Mouse (Mus musculus) lung, postnatal 0 days (tissue): Measurements from ENCODE around the gene Lrrc74a. TPM values are rescaled to one million over a fixed set of nuclear protein-coding genes. Genes with fewer than 3 reads are reported as not detected.

Source experiments
- ATAC-seq: fragments of 200-750 bp; cut with Nextera tagmentation; 2 replicates; pipeline ENCODE4 v1.8.0; 2017; ENCODE audit warnings: moderate library complexity
- DNase-seq: peaks from one replicate; pipeline ENCODE4 v3.0.0-alpha.2; 2016; ENCODE audit warnings: low spot score
- H3K27ac ChIP-seq: fragments of 300-500 bp; sonication (generic); 2 replicates; pipeline ENCODE4 v1.5.1; 2014; ENCODE audit warnings: antibody characterized with exemption, mild to moderate bottlenecking, low read length, mixed read lengths
- H3K27me3 ChIP-seq: fragments of 300-500 bp; sonication (generic); replicated peaks from 2 replicates; pipeline ENCODE4 v1.6.1; 2014; ENCODE audit warnings: low read length, mixed read lengths; ENCODE audit not compliant: insufficient read depth
- H3K36me3 ChIP-seq: fragments of 300-500 bp; sonication (generic); 2 replicates; pipeline ENCODE4 v1.6.1; 2014; ENCODE audit warnings: low read length, mixed read lengths; ENCODE audit not compliant: insufficient read depth
- H3K4me1 ChIP-seq: fragments of 300-500 bp; sonication (generic); 2 replicates; pipeline ENCODE4 v1.6.1; 2014; ENCODE audit warnings: antibody characterized with exemption, low read depth, low read length, mixed read lengths; ENCODE audit not compliant: insufficient read depth
- H3K4me2 ChIP-seq: fragments of 300-500 bp; sonication (generic); replicated peaks from 2 replicates; pipeline ENCODE4 v1.6.1; 2014; ENCODE audit warnings: low read depth, mild to moderate bottlenecking, low read length, moderate library complexity, mixed read lengths
- H3K4me3 ChIP-seq: fragments of 300-500 bp; sonication (generic); 2 replicates; pipeline ENCODE4 v1.5.1; 2014; ENCODE audit warnings: low read depth, low read length
- H3K9ac ChIP-seq: fragments of 300-500 bp; sonication (generic); replicated peaks from 2 replicates; pipeline ENCODE4 v1.6.1; 2014; ENCODE audit warnings: low read depth, mild to moderate bottlenecking
- H3K9me3 ChIP-seq: fragments of 300-500 bp; sonication (generic); 2 replicates; pipeline ENCODE4 v1.6.1; 2016; ENCODE audit warnings: low read length, mixed read lengths
- CTCF ChIP-seq: IDR thresholded peaks from 2 replicates; pipeline ENCODE4 v1.5.1; 2016; ENCODE audit warnings: antibody characterized with exemption, mild to moderate bottlenecking
- EP300 ChIP-seq: IDR thresholded peaks from 2 replicates; pipeline ENCODE4 v1.6.1; 2016; ENCODE audit warnings: antibody characterized with exemption, mild to moderate bottlenecking, control low read depth
- WGBS: fragments of 180-500 bp; shearing (Covaris S2); extraction: QIAGEN DNeasy Blood & Tissue Kit; methylation state at CpG from one replicate; pipeline ENCODE4 v1.1.7; 2014; 5-methylcytosine and 5-hydroxymethylcytosine counted together
- polyA plus RNA-seq: library from polyadenylated mRNA; unstranded; fragments of >200 nt; fragmentation: Nextera tagmentation; extraction: Ambion mirVana; gene quantifications from 2 replicates; pipeline ENCODE4 v1.2.1, GENCODE M21; 2015

Gene Lrrc74a
- polyA plus RNA-seq, 1 experiment from 2014 or later: not detected

- no peaks in the 10 kb centered on the region for H3K27me3 ChIP-seq
- H3K4me2 ChIP-seq: no peak overlapping the region
- no peak overlapping the region for H3K9ac ChIP-seq
- DNase-seq (peak; percentile 84), ATAC-seq (0 out of 2 replicates have a peak, but pooled peaks have one; percentile 3)
- no peaks in the 10 kb centered on the region for H3K36me3 ChIP-seq
- no peaks in the 10 kb centered on the region for H3K9me3 ChIP-seq
- H3K4me3 ChIP-seq: no peak overlapping the region
- peaks cover 40% of the 10 kb centered on the region for H3K4me1 ChIP-seq
- peak overlapping the region; percentile 63 for H3K27ac ChIP-seq
- 8% methylated on average over 4 of the region's 4 CpGs for whole genome bisulfite sequencing
- TF ChIP-seq EP300 (0 out of 2 replicates have a peak, but pooled peaks have one; percentile 34), CTCF (no peak)
Measured at GRCm38 (mm10) chr12:86804308-86804700, 70.1 kb downstream of the Lrrc74a start.

GRCm38 (mm10) chr12:86804857-86805256 is 70.7 kb downstream of the Lrrc74a start:
- WGBS: 44% methylated on average over 2 of the region's 2 CpGs
- Histone ChIP-seq H3K4me1 (peaks cover 39% of the 10 kb centered on the region), H3K4me2 (no peak overlapping the region), H3K4me3 (no peak overlapping the region), H3K9me3 (no peaks in the 10 kb centered on the region), H3K27ac (peak overlapping the region; percentile 63), H3K9ac (no peak overlapping the region), H3K27me3 (no peaks in the 10 kb centered on the region), H3K36me3 (no peaks in the 10 kb centered on the region)
- no peak for ATAC-seq
- no peak for TF ChIP-seq CTCF
- no peak for TF ChIP-seq EP300
- no peak for DNase-seq

GRCm38 (mm10) chr12:86805315-86805714 is 71.1 kb downstream of the Lrrc74a start:
- DNase-seq (no peak), ATAC-seq (no peak)
- no peaks in the 10 kb centered on the region for H3K9me3 ChIP-seq
- TF ChIP-seq EP300 (no peak), CTCF (no peak)
- H3K9ac ChIP-seq: no peak overlapping the region
- H3K27me3 ChIP-seq: no peaks in the 10 kb centered on the region
- H3K4me2 ChIP-seq: no peak overlapping the region
- peaks cover 39% of the 10 kb centered on the region for H3K4me1 ChIP-seq
- H3K4me3 ChIP-seq: no peak overlapping the region
- H3K27ac ChIP-seq: no peak overlapping the region
- WGBS: 70% methylated on average over 4 of the region's 4 CpGs
- H3K36me3 ChIP-seq: no peaks in the 10 kb centered on the region

DNA sequence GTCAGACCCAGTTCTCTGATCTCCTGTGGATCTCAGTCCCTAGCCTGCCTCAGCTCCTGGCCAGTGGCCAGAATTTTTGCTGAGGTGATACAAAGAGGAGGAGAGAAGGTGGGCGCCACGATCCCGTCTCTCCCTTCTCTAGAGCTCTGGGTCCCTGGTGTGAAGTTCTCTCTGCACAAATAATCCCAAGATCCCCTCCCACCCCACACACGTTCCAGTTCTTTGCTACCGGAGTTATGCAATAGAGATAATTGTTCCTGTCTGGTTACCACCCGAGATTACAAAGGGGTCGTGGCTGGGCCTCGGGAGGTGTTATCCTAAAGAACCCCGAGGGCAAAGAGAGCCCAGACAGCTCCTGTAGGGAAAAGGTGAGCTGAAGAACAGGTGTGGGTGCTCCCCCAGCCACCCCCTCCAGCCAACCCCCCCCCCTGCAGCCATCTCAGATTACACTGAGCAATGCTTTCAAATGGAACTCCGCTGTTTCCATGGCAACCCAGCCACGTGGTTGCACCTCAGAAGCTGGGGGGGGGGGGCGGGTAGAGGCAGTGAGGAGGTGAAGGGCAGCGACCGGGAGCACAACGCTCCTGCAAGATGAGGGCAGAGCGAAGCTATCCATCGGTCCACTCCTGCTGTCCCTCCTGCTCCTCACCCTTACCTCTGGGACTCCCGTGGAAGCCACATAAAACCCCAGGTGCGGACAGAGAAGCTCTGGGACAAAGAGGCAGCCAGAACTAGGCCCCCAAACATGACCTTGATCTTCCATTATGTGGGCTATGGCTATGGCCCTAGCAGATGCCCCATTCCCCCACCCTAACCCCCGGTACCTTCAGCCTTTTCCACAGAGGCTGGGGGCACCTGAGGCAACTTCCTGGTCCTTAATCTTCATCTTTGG is 72.1 kb downstream of the Lrrc74a start:
- no peak for ATAC-seq
- peak overlapping the region; percentile 19; the same call in 1 of the 2 replicates for H3K4me2 ChIP-seq
- DNase-seq: peak; percentile 69

DNA sequence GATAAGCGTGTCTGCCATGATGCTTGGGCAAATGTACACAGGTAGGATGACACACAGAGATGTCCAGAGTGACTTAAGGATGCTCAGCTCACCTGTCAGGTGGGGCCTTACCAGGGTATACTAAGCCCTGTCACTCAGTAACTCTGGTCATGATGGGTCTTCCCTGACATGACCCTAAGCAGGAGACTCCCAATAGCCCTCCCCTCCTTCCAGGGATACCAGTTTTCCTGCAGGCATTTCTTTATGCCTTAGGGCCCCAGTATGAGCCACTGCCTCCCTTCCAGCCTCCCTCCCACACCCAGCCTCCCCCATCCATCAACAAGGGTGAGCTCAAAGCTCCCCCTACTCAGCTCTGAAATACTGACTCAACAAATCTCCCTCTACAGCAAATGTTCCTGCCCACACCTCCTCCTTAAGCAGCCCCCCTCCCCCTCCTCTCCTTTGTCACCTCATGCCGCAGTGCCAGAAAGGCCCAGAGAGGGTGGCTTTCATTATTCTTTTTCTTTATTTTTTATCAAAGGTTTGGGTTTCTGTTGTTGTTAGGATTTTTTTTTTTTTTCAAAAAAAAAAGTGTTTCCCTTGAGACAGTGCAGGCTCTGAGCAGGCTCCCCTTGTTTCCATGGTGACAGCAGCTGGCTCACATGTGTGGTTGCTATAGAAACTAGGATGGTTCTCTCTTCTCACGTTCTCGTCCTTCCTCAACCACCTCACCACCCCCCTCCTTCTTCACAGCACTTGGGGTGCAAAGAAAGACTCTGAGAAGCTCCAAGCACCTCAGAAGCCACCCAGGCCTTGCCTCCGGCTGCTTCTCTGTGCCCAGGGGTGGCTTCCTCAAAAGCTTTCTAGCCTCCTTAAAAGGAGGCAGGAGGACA is 73.0 kb downstream of the Lrrc74a start:
- TF ChIP-seq EP300 (no peak), CTCF (no peak)
- ATAC-seq (no peak), DNase-seq (no peak)
- no peaks in the 10 kb centered on the region for H3K27me3 ChIP-seq
- H3K27ac ChIP-seq: no peak overlapping the region
- H3K4me3 ChIP-seq: no peak overlapping the region
- no peaks in the 10 kb centered on the region for H3K9me3 ChIP-seq
- H3K4me1 ChIP-seq: peaks cover 28% of the 10 kb centered on the region; the same call in 1 of the 2 replicates
- 33% methylated on average over 5 of the region's 5 CpGs for WGBS
- no peak overlapping the region for H3K4me2 ChIP-seq
- H3K36me3 ChIP-seq: no peaks in the 10 kb centered on the region
- H3K9ac ChIP-seq: no peak overlapping the region

More for the DNA sequence above, 72.1 kb downstream of the Lrrc74a start:
- Histone ChIP-seq H3K9me3 (no peaks in the 10 kb centered on the region), H3K27me3 (no peaks in the 10 kb centered on the region), H3K36me3 (no peaks in the 10 kb centered on the region), H3K9ac (no peak overlapping the region), H3K4me1 (peaks cover 34% of the 10 kb centered on the region; the same call in 1 of the 2 replicates), H3K4me3 (no peak overlapping the region), H3K27ac (no peak overlapping the region)
- no peak for TF ChIP-seq EP300
- WGBS: 17% methylated on average over 16 of the region's 20 CpGs

- no peak for ATAC-seq
- Histone ChIP-seq H3K27me3 (no peaks in the 10 kb centered on the region), H3K27ac (no peak overlapping the region), H3K4me1 (peaks cover 23% of the 10 kb centered on the region; the same call in 1 of the 2 replicates), H3K9me3 (no peaks in the 10 kb centered on the region), H3K9ac (no peak overlapping the region), H3K36me3 (no peaks in the 10 kb centered on the region), H3K4me3 (no peak overlapping the region), H3K4me2 (no peak overlapping the region)
- WGBS: 25% methylated on average over 4 of the region's 4 CpGs
- TF ChIP-seq CTCF: no peak
- no peak for TF ChIP-seq EP300
- DNase-seq: no peak
Measured at GRCm38 (mm10) chr12:86807795-86808128, 73.6 kb downstream of the Lrrc74a start.
